Mouse (Mus musculus) limb, embryonic 12.5 days (tissue): ENCODE data around the gene Slc10a7. TPM values are rescaled to one million over a fixed set of nuclear protein-coding genes. Genes with fewer than 3 reads are reported as not detected.

Source experiments
- ATAC-seq: fragments of 200-750 bp; cut with Nextera tagmentation; 2 replicates; pipeline ENCODE4 v1.8.0; 2017; ENCODE audit warnings: low read depth, moderate TSS enrichment; ENCODE audit not compliant: insufficient number of reproducible peaks, insufficient read depth, low FRiP score, low TSS enrichment
- H3K27ac ChIP-seq: fragments of 300-500 bp; sonication (generic); 2 replicates; pipeline ENCODE4 v1.5.1; 2016; ENCODE audit warnings: mild to moderate bottlenecking, moderate library complexity
- H3K27me3 ChIP-seq: fragments of 300-500 bp; sonication (generic); 2 replicates; pipeline ENCODE4 v1.6.1; 2016; ENCODE audit warnings: mild to moderate bottlenecking, moderate library complexity
- H3K36me3 ChIP-seq: fragments of 300-500 bp; sonication (generic); 2 replicates; pipeline ENCODE4 v1.6.1; 2016; ENCODE audit warnings: mild to moderate bottlenecking, moderate library complexity
- H3K4me1 ChIP-seq: fragments of 300-500 bp; sonication (generic); replicated peaks from 2 replicates; pipeline ENCODE4 v1.6.1; 2016
- H3K4me2 ChIP-seq: fragments of 300-500 bp; sonication (generic); 2 replicates; pipeline ENCODE4 v1.6.1; 2016; ENCODE audit warnings: mild to moderate bottlenecking, moderate library complexity
- H3K4me3 ChIP-seq: fragments of 300-500 bp; sonication (generic); replicated peaks from 2 replicates; pipeline ENCODE4 v1.5.1; 2016; ENCODE audit warnings: mild to moderate bottlenecking
- H3K9ac ChIP-seq: fragments of 300-500 bp; sonication (generic); replicated peaks from 2 replicates; pipeline ENCODE4 v1.6.1; 2016; ENCODE audit warnings: mild to moderate bottlenecking, moderate library complexity
- H3K9me3 ChIP-seq: fragments of 300-500 bp; sonication (generic); 2 replicates; pipeline ENCODE4 v1.6.1; 2016; ENCODE audit warnings: mild to moderate bottlenecking, moderate library complexity
- WGBS: fragments of 180-500 bp; shearing (Covaris S2); methylation state at CpG from one replicate; pipeline ENCODE4 v1.1.7; 2016; 5-methylcytosine and 5-hydroxymethylcytosine counted together
- polyA plus RNA-seq: library from polyadenylated mRNA; unstranded; fragments of >200 nt; fragmentation: Nextera tagmentation; extraction: Ambion mirVana; gene quantifications from 2 replicates; pipeline ENCODE4 v1.2.1, GENCODE M21; 2016

Slc10a7 gene
- polyA plus RNA-seq, 1 experiment from 2014 or later = 17.5 TPM

DNA sequence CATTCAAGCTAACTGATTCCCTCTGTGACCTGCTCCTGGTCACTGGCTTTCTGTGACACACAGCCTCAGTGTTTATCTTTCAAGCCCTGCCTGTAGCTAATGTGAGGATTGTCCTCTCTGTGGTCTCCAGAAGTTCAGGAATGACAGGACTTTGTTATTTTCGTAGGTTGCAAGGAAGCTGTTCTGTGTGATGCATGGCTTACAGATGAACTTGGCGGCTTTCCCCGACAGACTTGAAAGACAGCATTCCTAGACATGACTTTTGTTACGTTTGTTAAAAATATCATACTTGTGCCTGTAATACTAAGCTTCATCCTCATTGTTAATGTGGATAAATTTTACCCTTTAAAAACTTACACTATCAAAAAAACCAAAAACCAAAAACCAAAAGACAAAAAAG, 138.7 kb downstream of the Slc10a7 start:
- H3K27ac ChIP-seq = no peak overlapping the region

GRCm38 (mm10) chr8:78648918-78649317, 139.8 kb downstream of the Slc10a7 start:
- ATAC-seq = no peak
- H3K36me3 ChIP-seq = no peaks in the 10 kb centered on the region
- H3K4me1 ChIP-seq = peaks cover 20% of the 10 kb centered on the region
- 52% methylated on average over 7 of the region's 7 CpGs for WGBS
- H3K27ac ChIP-seq = no peak overlapping the region
- H3K4me3 ChIP-seq = no peak overlapping the region
- H3K27me3 ChIP-seq = no peaks in the 10 kb centered on the region
- H3K9me3 ChIP-seq = peaks cover 5% of the 10 kb centered on the region; the same call in 1 of the 2 replicates
- H3K9ac ChIP-seq = no peak overlapping the region
- H3K4me2 ChIP-seq = no peak overlapping the region

More for the DNA sequence above, 138.7 kb downstream of the Slc10a7 start:
- Histone ChIP-seq H3K9me3 (peaks cover 5% of the 10 kb centered on the region; the same call in 1 of the 2 replicates), H3K9ac (no peak overlapping the region), H3K27me3 (no peaks in the 10 kb centered on the region), H3K4me2 (no peak overlapping the region), H3K36me3 (no peaks in the 10 kb centered on the region), H3K4me1 (peaks cover 15% of the 10 kb centered on the region), H3K4me3 (no peak overlapping the region)
- 76% methylated on average over 4 of the region's 4 CpGs for WGBS
- ATAC-seq = no peak

- 82% methylated on average over 3 of the region's 3 CpGs for WGBS
These were observed 142.5 kb downstream of the Slc10a7 start for GRCm38 (mm10) chr8:78651670-78652069.

GRCm38 (mm10) chr8:78655351-78656045, 146.4 kb downstream of the Slc10a7 start:
- Histone ChIP-seq H3K9ac (no peak overlapping the region), H3K4me1 (peaks cover 13% of the 10 kb centered on the region; the same call in 1 of the 2 replicates)
- WGBS = 13% methylated on average over 1 of the region's 1 CpGs

More at GRCm38 (mm10) chr8:78651670-78652069, 142.5 kb downstream of the Slc10a7 start:
- Histone ChIP-seq H3K9me3 (no peaks in the 10 kb centered on the region), H3K27me3 (no peaks in the 10 kb centered on the region), H3K9ac (no peak overlapping the region), H3K4me1 (peaks cover 14% of the 10 kb centered on the region; the same call in 1 of the 2 replicates), H3K36me3 (no peaks in the 10 kb centered on the region), H3K4me2 (no peak overlapping the region), H3K4me3 (no peak overlapping the region), H3K27ac (no peak overlapping the region)
- no peak for ATAC-seq

GRCm38 (mm10) chr8:78656700-78657370, 147.7 kb downstream of the Slc10a7 start:
- WGBS = 86% methylated on average over 10 of the region's 10 CpGs
- peaks cover 13% of the 10 kb centered on the region; the same call in 1 of the 2 replicates for H3K4me1 ChIP-seq
- H3K27ac ChIP-seq = no peak overlapping the region
- no peak for ATAC-seq
- no peaks in the 10 kb centered on the region for H3K36me3 ChIP-seq
- no peak overlapping the region for H3K4me2 ChIP-seq
- no peaks in the 10 kb centered on the region for H3K9me3 ChIP-seq
- no peak overlapping the region for H3K4me3 ChIP-seq
- H3K9ac ChIP-seq = no peak overlapping the region
- H3K27me3 ChIP-seq = no peaks in the 10 kb centered on the region

More at GRCm38 (mm10) chr8:78655351-78656045, 146.4 kb downstream of the Slc10a7 start:
- Histone ChIP-seq H3K36me3 (no peaks in the 10 kb centered on the region), H3K4me2 (no peak overlapping the region), H3K4me3 (no peak overlapping the region), H3K9me3 (no peaks in the 10 kb centered on the region), H3K27me3 (no peaks in the 10 kb centered on the region), H3K27ac (no peak overlapping the region)
- ATAC-seq = no peak

DNA sequence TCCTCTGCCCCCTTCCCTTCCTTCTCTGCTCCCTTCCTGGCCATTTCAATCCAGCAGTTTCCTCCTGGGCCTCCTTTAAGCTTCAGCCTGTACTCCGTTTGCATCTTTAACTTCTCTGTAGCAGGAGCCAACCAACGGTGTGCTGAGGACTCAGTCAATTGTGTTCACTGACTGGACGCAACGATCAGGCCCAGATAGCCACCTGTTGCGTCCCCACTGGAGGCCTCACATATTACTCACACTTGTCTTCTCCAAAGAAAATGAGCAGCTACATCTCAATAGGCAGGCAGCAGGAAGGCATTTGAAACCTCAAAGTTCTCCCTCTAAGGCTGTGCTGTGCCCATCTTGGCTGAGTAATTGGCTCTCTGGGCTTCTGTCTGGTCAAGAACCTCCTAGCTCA, 149.0 kb downstream of the Slc10a7 start:
- Histone ChIP-seq H3K9ac (no peak overlapping the region), H3K36me3 (no peaks in the 10 kb centered on the region), H3K4me3 (no peak overlapping the region), H3K4me2 (no peak overlapping the region), H3K27ac (no peak overlapping the region), H3K4me1 (0 out of 2 replicates have a peak, but pooled peaks cover 5% of the 10 kb centered on the region), H3K27me3 (no peaks in the 10 kb centered on the region), H3K9me3 (no peaks in the 10 kb centered on the region)
- WGBS = 87% methylated on average over 5 of the region's 5 CpGs
- ATAC-seq = no peak

- Histone ChIP-seq H3K27ac (no peak overlapping the region), H3K4me3 (no peak overlapping the region), H3K4me1 (0 out of 2 replicates have a peak, but pooled peaks cover 2% of the 10 kb centered on the region), H3K27me3 (no peaks in the 10 kb centered on the region), H3K4me2 (no peak overlapping the region), H3K9me3 (no peaks in the 10 kb centered on the region), H3K9ac (no peak overlapping the region), H3K36me3 (no peaks in the 10 kb centered on the region)
- ATAC-seq = no peak
- WGBS = 90% methylated on average over 3 of the region's 3 CpGs
These were observed 150.6 kb downstream of the Slc10a7 start for GRCm38 (mm10) chr8:78659617-78660187.

GRCm38 (mm10) chr8:78664306-78664940, 155.3 kb downstream of the Slc10a7 start:
- Histone ChIP-seq H3K36me3 (0 out of 2 replicates have a peak, but pooled peaks cover 3% of the 10 kb centered on the region), H3K4me2 (no peak overlapping the region), H3K4me1 (no peaks in the 10 kb centered on the region), H3K9ac (no peak overlapping the region), H3K27ac (no peak overlapping the region), H3K4me3 (no peak overlapping the region), H3K27me3 (no peaks in the 10 kb centered on the region), H3K9me3 (no peaks in the 10 kb centered on the region)
- 81% methylated on average over 12 of the region's 12 CpGs for WGBS
- ATAC-seq = no peak

DNA sequence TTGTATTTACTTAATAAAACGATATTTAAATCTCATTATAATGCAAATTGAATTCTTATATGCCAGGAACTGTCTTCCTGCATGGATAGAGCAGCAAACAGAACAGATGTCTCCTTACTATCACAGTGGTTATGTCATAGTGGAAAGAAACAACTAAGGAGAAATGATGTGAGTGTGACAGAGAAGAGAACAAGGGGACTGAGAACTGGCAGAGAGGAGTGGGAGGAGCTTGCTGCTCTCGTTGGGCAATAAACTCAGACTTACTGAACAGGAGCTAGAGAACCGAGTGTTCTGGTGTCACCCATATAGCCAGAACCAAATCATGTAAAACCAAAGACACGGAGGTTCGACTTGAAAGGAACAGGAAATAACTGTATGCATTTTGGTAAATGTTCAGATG, 158.3 kb downstream of the Slc10a7 start:
- no peak for ATAC-seq
- Histone ChIP-seq H3K27ac (no peak overlapping the region), H3K9ac (no peak overlapping the region), H3K4me3 (no peak overlapping the region), H3K4me2 (no peak overlapping the region), H3K36me3 (0 out of 2 replicates have a peak, but pooled peaks cover 3% of the 10 kb centered on the region), H3K9me3 (no peaks in the 10 kb centered on the region), H3K4me1 (no peaks in the 10 kb centered on the region), H3K27me3 (no peaks in the 10 kb centered on the region)
- WGBS = 76% methylated on average over 5 of the region's 5 CpGs

DNA sequence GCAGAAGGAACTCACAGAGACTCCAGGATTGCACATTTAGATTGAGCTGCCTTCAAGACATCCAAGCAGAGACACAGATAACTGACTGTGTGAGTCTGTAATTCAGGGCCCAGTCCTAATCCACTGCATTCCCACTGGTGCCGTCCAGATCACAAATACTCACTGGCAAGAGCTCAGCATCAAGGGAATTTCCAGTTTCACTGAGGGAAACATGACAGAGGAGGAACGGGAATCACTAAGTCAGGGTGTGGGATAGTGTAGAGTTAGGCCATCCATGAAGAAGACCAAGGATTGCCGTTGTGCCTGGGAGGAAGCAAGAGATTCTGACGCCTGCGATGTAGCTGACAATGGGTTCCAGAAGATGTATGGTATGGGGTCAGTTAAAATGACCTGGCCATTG, 159.1 kb downstream of the Slc10a7 start:
- Histone ChIP-seq H3K4me3 (no peak overlapping the region), H3K27me3 (no peaks in the 10 kb centered on the region), H3K27ac (no peak overlapping the region), H3K9me3 (no peaks in the 10 kb centered on the region), H3K4me2 (no peak overlapping the region), H3K9ac (no peak overlapping the region), H3K36me3 (0 out of 2 replicates have a peak, but pooled peaks cover 3% of the 10 kb centered on the region), H3K4me1 (no peaks in the 10 kb centered on the region)
- 84% methylated on average over 5 of the region's 5 CpGs for WGBS
- no peak for ATAC-seq

GRCm38 (mm10) chr8:78670241-78670640, 161.1 kb downstream of the Slc10a7 start:
- Histone ChIP-seq H3K9ac (no peak overlapping the region), H3K27me3 (no peaks in the 10 kb centered on the region), H3K4me3 (no peak overlapping the region), H3K36me3 (0 out of 2 replicates have a peak, but pooled peaks cover 3% of the 10 kb centered on the region), H3K4me2 (no peak overlapping the region), H3K4me1 (no peaks in the 10 kb centered on the region), H3K9me3 (no peaks in the 10 kb centered on the region), H3K27ac (no peak overlapping the region)
- 90% methylated on average over 7 of the region's 7 CpGs for WGBS
- no peak for ATAC-seq
